Mouse (Mus musculus) cerebellum, adult 2 months (tissue): ENCODE measurements around the gene Gm14391. TPM values are rescaled to one million over a fixed set of nuclear protein-coding genes. Genes with fewer than 3 reads are reported as not detected.
"Not testable (repeated sequence)": the region's sequence is repeated elsewhere in the genome, so short reads cannot be mapped to it uniquely, and the experiment has no call there.

Source experiments
- DNase-seq, 2 experiments: peaks; one replicate each; pipeline ENCODE4 v3.0.0; 2021
- H3K27ac ChIP-seq: fragments of 200-500 bp; 2 replicates; pipeline ENCODE4 v1.5.1; 2012; ENCODE audit warnings: low read length, control low read depth, inconsistent platforms; ENCODE audit not compliant: insufficient read depth
- H3K27me3 ChIP-seq: fragments of 200-500 bp; 2 replicates; pipeline ENCODE4 v1.6.1; 2012; ENCODE audit warnings: inconsistent platforms, mild to moderate bottlenecking, low read length, moderate library complexity; ENCODE audit not compliant: control insufficient read depth, insufficient read depth
- H3K4me1 ChIP-seq: fragments of 200-500 bp; 2 replicates; pipeline ENCODE4 v1.6.1; 2011; ENCODE audit warnings: low read length; ENCODE audit not compliant: control insufficient read depth, insufficient read depth
- H3K4me3 ChIP-seq: fragments of 200-500 bp; replicated peaks from 2 replicates; pipeline ENCODE3; 2011; ENCODE audit warnings: mild to moderate bottlenecking, low read depth, low read length, control low read depth; ENCODE audit not compliant: insufficient read depth
- CTCF ChIP-seq: fragments of 200-500 bp; IDR thresholded peaks from 2 replicates; pipeline ENCODE4 v1.5.1; 2011; ENCODE audit warnings: low read depth, mild to moderate bottlenecking, control low read depth, low read length, moderate library complexity, borderline replicate concordance; ENCODE audit not compliant: insufficient read depth
- POLR2A ChIP-seq: fragments of 200-500 bp; IDR thresholded peaks from 2 replicates; pipeline ENCODE4 v1.6.1; 2011; ENCODE audit warnings: low read length, control low read depth, borderline replicate concordance; ENCODE audit not compliant: insufficient read depth
- WGBS: fragments of 180-500 bp; shearing (Covaris S2); methylation state at CpG from one replicate; pipeline ENCODE4 v1.1.7; 2018; 5-methylcytosine and 5-hydroxymethylcytosine counted together
- polyA plus RNA-seq: library from polyadenylated mRNA; depleted of rRNA; stranded (reverse); fragments of >200 nt; gene quantifications from 2 replicates; pipeline ENCODE4 v1.2.3, GENCODE M21; 2012; rRNA removed

Gm14391 gene
- polyA plus RNA-seq, 1 experiment: 18.7 TPM

GRCm38 (mm10) chr2:175158642-175159041 lies 48.1 kb downstream of the Gm14391 start:
- H3K27me3 ChIP-seq: no peaks in the 10 kb centered on the region
- 72% methylated on average over 3 of the region's 3 CpGs for WGBS
- DNase-seq: no peak
- H3K4me3 ChIP-seq: no peak overlapping the region
- TF ChIP-seq POLR2A (no peak), CTCF (no peak)
- H3K27ac ChIP-seq: no peak overlapping the region
- H3K4me1 ChIP-seq: no peaks in the 10 kb centered on the region

GRCm38 (mm10) chr2:175156696-175157095 lies 50.0 kb downstream of the Gm14391 start:
- DNase-seq: no peak
- H3K4me1 ChIP-seq: no peaks in the 10 kb centered on the region
- no peak overlapping the region for H3K4me3 ChIP-seq
- no peaks in the 10 kb centered on the region for H3K27me3 ChIP-seq
- WGBS: 89% methylated on average over 13 of the region's 13 CpGs
- TF ChIP-seq POLR2A (no peak), CTCF (no peak)
- no peak overlapping the region for H3K27ac ChIP-seq

GRCm38 (mm10) chr2:175141993-175142295 lies 64.8 kb downstream of the Gm14391 start, which contains the start of gene Gm14399:
TSS of gene Gm14399 (minus strand) at chr2:175142012.
- peak within 1 kb of the TSS; percentile 16; the same call in 1 of the 2 replicates for H3K27ac ChIP-seq
- peak within 1 kb of the TSS; percentile 61 for H3K4me3 ChIP-seq
- H3K4me1 ChIP-seq, DNase-seq, H3K27me3 ChIP-seq: not testable (repeated sequence)
- WGBS: 0% methylated on average over 1 of the region's 2 CpGs

DNA sequence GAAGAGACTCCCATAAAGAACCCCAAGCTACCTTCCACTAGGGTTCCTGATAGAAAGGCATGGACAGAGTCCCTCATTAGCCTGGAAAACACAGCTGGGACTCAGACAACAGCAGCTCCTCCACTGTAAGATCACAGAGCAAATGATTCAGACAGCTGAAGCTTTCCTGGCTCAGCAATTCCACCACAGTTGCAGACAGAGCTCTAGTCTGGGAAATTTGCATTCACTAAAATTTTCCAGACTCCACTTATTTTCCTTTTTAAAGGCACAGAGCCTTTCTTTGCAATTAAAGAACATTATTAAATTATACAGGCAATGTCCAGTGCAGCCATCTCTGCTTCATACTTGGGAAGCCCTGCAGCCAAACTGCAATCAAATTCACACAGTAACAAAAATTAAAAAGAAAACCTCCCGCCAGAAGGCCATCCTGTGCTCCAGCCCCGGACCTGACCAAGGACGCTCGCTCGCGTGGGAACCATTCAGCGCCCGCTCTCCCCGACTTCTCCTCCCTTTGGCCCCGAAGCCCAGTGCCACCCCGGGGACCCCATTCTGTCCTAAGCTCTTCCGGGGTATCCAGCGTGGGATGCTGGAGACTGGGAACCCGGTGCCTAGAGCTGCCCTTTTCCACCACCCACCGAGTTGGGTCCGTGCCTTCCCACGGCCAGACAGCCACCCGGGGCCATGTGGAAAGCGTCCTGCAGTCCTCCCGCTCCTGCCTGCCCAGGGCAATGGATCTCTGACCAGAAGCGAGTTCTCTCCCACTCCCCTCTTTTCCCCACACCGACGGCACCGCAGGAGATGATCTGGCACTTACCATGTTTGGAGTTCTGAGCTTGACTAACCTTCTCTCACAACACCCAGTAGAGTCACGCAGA lies 65.4 kb downstream of the Gm14391 start:
- H3K4me3 ChIP-seq: peak overlapping the region; percentile 61
- not testable (repeated sequence) for H3K27me3 ChIP-seq, H3K4me1 ChIP-seq
- WGBS: 6% methylated on average over 25 of the region's 25 CpGs
- peak overlapping the region; percentile 16; the same call in 1 of the 2 replicates for H3K27ac ChIP-seq
- peak; percentile 35 to 56 for DNase-seq

Other genes starting within 250 kb of the Gm14391 start
- gene Gm14444, start 196.7 kb downstream of the Gm14391 start, polyA plus RNA-seq: 0.31 and 0.35 TPM in 2 replicates
- 0.71 and 1.1 TPM in 2 replicates for gene Gm14393, start 139.1 kb downstream of the Gm14391 start, polyA plus RNA-seq
- 17.6 and 26.8 TPM in 2 replicates for gene Gm14399, start 64.9 kb downstream of the Gm14391 start, polyA plus RNA-seq
- 3.9 and 4.0 TPM in 2 replicates for gene Gm14443, start 31.0 kb downstream of the Gm14391 start, polyA plus RNA-seq
- gene Gm14440, start 68.2 kb upstream of the Gm14391 start, polyA plus RNA-seq: not detected in 2 replicates
- gene Gm4631, start 131.3 kb upstream of the Gm14391 start, polyA plus RNA-seq: 30.2 and 31.9 TPM in 2 replicates
- 4.7 and 4.8 TPM in 2 replicates for gene Zfp968, start 165.5 kb upstream of the Gm14391 start, polyA plus RNA-seq
- 31.7 and 32.4 TPM in 2 replicates for gene Gm4724, start 228.9 kb upstream of the Gm14391 start, polyA plus RNA-seq